Mouse (Mus musculus): ENCODE results near the gene Dazl.
A peak's percentile ranks its signal among the peaks of the same experiment; 100 is the strongest.

Dazl gene

DNA sequence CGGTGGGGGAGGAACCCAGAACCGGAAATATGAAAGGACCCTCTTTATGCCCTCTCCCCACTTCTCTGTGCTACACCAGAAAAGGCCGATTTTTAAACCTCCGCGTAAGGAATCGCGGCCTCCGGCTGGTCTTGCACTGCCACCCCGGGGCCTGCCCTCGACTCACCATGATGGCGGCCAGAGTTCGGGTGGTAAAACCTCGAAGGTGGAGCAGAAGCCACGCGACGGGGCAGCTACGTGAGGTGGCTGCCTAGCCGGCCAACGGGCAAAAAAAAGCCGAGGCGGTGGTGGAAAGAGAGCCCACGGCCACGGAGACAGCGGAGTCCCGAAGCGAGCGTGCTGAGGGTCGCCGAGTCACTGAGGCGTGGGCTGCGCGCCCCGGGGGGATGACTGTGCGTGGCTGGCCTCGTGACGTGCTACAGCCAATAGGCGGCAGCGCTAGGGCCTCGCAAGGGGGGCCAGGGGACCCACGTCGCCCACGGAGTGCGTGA lies at the start of gene Dazl:
TSS of gene Dazl (minus strand) at position 396 of the 491 bp plus-strand sequence.
- DNase-seq (ENCODE audit: low spot score): no peak

DNA sequence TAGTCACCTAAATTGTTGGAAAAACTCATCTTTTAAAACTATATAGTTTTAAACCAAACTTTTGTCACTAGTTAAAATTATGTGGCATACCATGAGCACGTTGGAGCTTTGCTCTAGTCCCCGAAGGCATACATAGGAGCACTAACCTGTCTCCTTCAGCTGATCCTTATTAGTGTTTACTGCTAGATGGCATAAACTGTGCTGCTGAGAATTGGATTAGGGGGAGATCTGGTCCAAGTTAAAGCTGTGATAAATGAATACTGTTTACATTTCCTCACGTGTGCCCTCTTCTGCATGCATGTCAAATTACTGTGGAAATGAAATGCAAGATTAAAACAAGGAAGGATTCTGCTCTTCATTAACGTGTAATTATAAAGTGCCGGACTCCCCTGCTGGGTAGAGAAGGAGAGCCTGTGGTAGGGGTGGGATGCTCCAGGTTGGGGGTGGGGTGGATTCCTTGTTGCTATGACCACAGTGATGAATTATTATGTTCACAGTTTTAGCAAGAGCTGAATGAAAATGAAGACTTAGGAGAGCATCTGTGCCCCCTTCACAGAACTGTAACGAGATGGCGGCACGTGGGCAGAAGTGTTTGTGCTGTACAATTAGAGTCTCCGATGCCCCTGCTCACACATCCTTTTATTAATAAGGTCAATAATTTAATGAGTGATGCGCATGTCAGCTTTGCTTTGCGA lies 48.6 kb upstream of the Dazl start:
- no peak for DNase-seq (ENCODE audit: low spot score)

DNA sequence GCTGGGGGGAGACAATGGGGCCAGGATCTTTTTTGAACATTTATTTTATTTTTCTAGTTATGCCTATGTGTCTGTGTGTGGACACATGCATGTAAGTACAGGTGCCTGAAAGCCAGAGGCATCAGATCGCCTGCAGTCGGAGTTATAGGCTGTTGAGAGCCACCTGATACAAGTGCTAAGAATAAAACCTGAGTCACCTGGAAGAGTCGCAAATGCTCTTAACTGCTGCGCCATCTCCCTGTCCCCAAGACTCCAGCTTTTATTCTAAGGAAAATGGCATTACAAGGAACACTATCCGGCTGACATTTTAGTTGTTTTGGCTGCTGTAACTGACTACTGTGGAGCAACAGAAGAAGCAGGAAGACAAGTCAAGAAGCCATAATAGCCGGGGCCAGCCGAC lies 45.5 kb upstream of the Dazl start:
- no peak for DNase-seq (ENCODE audit: low spot score)

DNA sequence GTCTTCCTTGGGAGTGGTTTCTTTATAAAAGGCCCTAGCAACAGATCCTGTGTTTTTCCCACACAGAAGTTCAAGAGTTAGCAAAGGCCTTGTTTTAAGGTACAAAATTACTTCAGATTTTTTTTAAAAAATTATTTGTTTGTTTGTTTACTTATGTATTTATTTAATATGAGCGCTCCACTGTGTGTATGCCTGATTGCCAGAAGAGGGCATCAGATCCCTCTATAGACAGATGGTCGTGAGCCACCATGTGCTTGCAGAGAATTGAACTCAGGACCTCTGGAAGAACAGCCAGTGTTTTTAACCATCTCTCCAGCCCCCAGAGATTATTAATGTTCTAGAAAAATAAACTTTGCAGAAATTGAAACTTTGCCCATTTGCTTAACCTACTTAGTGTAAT lies 42.3 kb upstream of the Dazl start:
- DNase-seq (ENCODE audit: low spot score): no peak

DNA sequence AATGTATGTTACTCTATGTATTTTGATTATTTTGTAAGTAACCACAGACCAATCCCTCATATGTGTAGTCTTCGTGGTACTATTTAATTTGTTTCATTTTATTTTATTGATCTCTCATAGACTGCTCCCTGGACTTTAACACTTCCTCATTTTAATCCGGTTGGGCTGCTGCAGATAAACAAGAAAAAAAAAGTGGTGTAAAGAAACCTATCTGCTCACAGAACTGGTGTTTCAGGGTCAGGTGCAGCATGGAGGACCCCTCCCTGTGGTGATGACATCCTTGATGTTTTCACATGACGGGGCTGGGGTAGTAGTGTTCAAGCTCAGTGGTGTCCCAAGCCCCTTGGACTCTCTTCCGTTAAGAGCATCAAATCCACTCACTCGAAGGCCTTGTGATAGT lies 41.3 kb upstream of the Dazl start:
- no peak for DNase-seq (ENCODE audit: low spot score)

DNA sequence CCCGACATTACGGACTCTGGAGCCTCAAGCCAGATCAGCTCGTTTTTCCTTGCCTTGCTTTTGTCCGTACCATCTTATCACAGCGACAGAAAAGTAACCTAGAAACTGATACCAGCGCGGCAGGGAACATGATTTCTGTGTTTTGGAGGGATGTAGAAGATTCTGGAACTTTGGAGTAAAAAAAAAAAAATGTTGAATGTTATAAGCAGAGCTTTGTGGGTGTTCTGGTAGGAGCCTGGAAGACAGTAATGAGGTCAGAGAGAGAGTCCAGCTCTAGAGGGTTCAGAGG lies 38.5 kb upstream of the Dazl start:
- no peak for DNase-seq (ENCODE audit: low spot score)

DNA sequence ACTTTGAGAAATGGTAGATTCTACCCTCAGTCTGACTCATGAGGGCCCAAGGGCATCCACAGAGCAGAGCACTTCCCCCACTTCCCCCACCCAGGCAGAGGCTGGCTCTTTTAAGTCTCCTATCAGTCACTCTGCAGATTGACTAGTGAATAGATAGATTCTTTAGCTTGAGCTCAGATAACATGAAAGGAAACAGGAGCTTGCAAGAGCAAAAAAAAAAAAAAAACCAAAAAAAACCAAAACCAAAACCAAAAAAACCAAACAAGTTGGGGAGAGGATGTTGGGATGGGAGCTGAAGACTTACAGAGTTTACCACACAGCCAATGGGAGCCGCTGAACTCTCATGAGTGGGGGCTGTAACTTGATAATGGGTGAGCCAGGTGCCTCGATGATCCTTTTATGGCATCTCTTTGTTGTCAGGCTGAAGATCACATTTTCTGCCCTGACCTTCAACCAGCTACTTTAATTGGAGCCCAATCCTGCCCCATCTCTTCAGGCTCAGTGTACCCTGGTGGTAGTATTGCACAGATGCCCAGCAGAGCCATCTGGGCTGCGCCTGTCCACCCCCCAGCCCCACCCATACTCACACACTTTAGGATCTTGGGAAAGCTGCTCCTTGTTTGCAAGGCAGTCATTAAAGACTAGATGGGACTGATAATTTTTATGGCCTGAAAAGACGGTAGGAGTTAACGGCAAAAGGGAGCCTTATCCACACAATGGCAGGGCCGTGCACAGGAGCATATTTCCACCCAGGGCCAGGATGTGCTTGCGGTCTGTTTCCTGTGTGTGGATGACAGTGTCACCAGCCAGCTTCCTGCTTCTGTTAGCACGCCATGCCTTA lies 38.0 kb upstream of the Dazl start:
- DNase-seq (ENCODE audit: low spot score): no peak

DNA sequence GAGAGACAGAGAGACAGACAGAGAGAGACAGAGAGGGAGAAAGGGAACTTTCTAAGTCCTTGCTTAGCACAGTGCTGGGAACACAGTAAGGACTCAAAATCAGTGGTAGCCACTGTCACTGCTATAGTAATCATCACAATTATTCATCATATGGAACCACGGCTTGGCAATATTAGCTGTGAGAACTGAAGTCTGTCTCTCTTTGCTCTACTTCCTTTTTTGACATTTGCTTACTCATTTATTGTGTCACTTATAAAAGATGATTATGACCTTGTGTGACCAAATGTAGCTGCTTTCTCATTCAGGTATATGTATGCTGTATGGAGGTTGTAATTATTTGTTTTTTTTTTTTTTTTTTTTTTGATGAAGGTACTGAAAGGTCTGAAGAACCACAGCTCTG lies 36.8 kb upstream of the Dazl start:
- DNase-seq (ENCODE audit: low spot score): no peak

DNA sequence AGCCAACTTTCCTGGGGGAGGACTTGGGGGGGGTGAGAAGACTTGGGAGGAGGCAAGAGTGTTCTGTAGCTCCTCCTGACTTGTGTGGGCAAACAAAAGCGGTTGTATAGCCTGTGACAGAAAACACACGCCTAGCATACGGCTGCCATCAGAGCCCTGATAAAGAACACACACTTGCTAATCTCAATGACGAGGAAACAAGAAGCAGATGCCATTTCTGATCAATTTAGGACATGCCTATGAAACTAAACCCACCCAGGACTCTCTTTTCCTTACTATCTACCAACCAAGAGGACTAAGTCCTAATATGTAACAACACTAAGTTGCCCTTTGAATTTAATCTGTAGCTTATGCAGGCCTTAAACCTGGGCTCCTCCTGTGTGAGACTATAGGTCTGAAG lies 31.2 kb upstream of the Dazl start:
- no peak for DNase-seq (ENCODE audit: low spot score)

DNA sequence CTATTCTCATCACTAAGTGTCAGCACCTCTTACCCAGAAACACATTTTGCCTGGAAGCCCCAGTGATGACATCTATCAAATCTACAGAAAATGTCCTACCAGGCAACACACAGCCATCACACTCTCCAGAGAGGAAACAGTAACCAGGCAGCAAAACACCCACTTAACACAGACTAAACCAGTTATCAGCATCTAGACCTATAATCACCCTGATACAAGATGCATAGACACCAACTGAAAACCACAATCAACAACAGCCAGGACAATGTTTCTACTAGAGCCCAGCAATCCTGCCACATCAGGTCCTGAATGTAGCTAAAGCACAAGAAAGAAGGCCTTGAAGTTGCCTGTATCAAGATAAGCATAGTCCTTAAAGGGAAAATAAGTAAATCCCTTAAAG lies 25.4 kb upstream of the Dazl start:
- DNase-seq (ENCODE audit: low spot score): no peak

DNA sequence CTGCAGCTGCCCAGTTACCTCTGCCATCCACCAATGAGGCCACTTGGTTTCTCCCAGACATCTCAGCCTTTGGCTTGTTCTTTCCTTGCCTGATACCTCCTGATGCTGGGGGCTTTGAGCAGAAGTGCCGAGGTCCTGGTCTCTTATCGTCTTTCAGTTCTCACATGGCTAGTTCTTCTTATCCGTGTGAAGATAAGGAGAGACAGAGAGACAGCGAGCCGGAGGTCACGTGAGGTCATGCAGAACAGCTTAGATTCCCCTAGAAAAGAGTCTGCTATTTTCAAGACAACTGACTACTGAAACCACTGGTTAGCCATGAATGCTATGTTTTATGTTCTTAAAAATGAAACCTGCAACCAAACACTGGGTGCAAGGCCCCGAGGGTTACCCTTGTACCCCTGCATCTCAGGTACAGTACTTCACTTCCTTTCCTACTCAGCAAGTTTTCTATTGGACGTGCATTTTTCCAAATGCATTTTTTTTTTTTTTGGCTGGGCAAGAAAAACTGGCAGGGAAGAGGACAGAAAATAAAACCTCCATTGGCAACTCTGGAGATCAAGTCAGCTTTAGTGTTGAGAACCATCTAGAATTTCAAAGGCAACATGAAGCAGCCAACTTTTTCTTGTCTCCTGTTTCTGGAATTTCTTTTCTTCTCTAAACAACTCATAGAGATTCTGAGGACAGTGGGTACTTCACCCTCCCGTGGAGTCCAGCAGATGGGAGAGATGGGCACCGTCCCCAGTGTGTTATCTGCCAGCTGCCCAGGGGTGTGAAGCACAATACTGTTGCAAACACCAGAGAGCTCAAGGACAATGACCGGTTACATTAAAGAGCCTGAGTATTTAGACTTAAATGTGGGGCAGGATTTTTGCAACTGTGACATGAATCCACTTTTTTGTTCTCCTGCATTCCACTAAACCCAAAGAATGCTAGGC lies 23.0 kb upstream of the Dazl start:
- no peak for DNase-seq (ENCODE audit: low spot score)

DNA sequence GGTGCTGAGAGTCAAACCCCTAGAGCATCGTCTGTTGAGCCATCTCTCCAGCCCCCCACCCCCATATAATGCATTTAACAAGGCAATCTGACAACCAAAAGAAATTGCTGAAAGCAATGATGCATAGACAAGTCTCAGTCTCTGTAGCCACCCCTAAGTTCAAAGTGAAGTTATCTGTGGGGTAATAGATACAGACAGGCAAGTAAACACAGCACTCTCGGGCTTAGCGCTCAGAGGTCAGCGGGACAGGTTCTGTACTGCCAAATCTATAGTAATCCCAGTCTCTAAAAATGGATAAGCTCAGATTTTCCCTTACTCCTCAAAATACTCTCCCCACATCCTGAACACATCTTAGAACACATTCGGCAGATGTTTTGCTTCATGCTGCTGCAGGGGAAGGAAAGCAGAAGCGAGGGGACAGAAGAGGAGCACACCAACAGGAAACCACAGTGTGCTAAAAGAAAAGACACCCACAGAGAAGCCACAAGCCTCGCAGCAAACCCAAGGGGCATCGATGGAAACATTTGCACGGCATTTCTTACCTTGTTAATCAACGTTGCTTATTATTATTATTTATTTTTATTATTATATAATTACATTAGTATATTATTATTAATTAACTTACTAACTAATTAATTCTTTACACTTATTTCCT lies 16.8 kb upstream of the Dazl start:
- DNase-seq (ENCODE audit: low spot score): no peak

DNA sequence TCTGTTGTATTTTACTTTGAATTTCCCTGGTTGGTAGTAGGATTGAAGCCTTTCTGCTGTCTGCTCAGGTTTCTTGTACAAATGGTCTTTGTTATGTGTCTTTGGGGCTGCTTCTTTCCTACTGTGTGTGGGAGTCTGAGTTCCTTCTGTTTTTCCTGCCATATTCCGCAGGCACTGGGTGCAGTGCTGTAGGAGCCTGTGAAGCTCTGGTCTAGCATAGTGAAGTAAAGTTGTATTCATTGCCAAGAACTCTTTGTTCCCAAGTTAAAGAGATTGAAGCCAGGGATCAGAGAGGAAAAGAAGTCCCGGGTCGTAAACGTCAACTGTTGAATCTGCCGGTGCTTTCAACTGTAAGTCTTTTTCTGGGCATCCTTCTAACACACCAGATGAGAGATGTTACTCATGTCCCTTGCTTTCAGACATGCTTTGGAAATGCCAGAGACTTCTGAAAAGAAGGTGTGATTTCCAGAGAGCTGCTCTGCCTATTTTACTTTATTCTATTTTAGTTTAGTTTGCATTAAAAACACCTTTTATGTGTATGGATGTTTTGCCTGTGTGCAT lies 16.2 kb upstream of the Dazl start:
- no peak for DNase-seq (ENCODE audit: low spot score)

DNA sequence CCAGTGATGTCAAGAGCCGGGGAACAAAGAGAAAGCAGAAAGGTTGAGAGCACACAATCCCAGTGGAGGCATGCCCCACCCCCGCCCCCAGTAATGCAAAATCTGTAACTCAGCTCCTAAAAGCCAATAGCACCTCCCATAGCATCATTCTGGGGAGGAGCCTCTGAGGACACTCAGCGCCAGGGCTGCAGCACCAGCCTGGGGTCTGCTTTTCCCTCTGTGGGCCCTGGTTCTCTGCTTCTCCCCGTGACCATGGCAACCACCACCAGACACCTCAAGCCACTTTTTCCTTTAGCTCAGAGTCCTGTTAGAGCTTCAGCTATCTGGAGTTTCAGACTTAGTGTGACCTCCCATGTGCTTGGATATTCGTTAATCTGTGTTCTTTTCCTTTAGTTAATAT lies 15.4 kb upstream of the Dazl start:
- DNase-seq (ENCODE audit: low spot score): no peak

DNA sequence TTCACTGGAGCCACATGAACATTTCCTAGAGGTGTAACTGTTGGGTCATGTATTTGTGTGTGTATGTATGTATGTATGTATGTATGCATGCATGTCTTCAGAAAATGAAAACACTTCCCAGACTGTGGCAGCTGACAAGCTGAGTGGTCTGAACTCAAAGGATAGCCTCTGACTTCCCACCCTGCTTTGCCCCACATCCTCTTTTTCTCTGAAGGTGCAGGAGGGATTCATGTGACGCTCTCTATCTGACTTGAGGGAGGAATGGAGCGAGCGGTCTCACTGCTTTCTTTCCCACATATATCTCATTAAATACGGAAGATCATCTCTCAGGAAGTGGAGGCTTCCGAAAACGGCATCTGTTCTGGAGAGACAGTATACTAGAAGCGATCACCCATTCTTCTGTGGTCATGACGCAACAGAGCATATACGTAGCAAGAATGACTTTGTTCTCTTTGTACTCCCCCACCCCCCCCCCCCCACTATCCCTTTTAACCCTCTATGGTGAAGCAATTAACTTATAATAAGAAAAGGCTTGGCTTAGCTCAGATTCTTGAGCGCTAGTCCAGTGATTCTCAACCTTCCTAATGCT lies 14.7 kb upstream of the Dazl start:
- no peak for DNase-seq (ENCODE audit: low spot score)

DNA sequence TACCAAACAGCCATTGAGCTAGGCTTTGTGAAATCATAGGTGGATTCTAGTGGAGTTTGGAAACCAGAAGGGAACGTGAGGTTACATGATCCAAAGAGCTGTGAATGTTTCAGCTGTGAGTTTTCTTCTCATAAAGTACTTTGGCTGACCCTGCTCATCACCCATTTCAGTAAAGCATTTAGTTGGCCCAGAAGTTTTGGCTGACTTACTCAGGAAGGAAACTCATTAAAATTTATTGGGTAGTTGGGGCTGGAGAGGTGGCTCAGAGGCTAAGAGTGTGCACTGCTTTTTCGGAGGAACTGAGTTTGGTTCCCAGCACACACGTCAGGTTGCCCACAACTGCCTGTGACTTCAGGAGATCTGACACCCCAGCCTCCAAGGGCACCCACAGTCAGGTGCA lies 9.4 kb upstream of the Dazl start:
- no peak for DNase-seq (ENCODE audit: low spot score)

DNA sequence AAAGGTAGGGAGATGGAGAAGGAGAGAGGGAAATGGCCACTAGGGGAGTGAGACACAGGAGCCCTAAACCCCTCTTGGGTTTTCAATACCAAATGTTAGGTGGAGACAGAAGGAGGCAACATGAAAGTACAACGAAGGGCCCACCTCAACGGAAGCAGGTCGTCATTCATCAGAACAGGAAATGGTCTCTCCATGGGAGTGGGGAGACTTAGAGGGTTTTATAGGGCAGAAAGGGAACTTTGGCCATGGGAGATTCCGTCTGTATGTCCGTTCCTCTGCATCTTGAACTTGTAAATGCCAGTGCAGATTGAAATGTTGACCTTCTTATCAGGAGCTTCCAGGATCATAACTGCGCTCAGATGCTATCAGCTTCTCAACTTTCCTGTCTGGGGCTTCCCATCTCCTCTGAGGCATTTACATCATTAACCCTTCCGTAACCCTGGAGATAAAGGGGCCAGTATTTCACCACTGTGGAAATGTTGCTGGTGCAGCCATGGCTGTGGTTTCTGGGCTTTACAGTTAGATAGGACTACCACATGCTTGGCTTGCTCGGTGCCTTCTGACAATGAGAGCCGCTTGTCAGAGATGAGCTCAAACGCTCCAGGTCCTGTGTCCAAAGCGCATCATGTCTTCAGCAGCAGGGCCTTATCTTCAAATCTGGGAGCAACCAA lies 6.9 kb upstream of the Dazl start:
- no peak for DNase-seq (ENCODE audit: low spot score)

DNA sequence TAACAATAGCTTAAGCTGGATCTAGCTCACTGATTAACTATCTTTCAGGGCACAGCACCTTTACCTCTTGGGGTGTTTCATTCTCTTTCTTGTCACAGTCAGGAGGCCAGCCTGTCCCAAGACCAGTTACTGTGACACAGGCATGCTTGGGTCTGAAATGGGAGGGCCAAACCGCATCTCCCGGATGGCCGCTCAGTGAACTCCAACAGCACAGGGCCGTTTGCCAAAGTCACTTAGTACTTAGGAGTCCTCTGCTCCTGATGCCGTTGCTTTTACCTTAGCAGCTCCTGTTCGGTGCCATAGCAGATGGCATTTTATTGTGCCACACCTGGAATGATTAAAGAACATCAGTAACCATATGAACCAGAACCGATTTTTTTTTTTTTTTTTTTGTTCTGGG lies 5.4 kb upstream of the Dazl start:
- DNase-seq (ENCODE audit: low spot score): no peak

DNA sequence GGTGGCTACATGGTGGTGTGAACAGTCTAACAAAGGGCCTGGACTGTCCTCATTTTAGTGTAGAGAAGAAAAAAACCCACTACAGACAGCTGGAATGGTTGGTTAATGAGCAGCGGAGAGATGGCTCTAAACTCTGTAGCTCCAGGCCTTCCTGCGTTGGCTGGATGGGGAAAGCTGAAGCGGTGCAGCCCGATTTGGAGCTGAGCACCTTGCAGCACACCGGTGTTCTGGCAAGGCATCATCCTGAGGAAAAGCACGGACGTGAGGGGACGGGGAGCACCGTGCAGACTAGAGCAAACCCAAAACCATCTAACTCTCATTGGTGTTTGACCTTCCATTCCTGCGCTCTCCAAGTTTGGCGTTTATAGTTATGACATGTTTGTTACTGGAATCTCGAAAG lies 1.3 kb upstream of the Dazl start:
- DNase-seq (ENCODE audit: low spot score): no peak

DNA sequence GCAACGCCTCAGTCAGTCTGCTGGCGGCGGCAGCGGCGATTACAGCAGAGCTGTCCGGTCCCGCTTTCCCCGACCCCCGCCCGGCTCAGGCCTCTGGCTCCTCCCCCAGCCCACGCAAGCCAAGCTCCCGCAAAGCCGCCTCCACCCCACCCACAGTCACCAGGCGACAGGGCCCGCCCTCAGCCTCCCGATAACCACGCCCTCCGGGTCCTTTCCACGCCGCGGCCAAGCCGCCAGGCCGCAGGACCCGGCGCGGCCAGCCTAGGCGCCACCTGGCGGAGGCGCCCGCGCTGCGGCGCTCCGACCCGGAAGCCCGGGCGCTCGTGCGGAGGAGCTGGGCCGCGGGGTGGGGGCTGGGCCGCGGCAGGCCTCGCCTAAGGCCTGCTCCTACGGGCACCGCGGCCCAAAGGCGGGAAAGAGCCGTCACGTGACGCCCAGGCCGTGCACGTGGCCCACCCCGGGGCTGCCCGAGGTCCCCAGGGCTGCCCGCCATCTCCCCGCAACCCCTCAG lies 720 bp downstream of the Dazl start:
- DNase-seq (ENCODE audit: low spot score): peak; percentile 12
